Mouse (Mus musculus): Measurements from ENCODE around the gene Asic2.

Gene Asic2

DNA sequence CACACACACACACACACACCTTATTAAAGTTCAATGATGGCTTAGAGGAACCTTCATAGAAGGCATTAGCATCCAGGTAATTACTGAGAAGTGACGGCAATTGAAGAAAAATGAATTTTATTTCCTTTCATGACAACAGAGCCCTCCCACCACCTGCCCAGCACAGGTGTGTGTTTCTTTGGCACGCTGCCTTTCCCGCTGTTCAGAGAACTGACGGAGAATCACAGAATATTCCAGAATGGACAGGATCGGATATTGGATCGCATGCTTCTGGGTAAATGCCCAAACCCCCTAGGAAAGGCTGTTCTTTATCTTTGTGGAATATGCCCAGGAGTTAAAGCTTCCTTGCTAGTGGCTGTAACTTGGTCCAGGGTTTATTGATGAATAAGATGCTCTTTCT, 954.8 kb downstream of the Asic2 start:
- no peak for DNase-seq (ENCODE audit: low read depth, low spot score)

DNA sequence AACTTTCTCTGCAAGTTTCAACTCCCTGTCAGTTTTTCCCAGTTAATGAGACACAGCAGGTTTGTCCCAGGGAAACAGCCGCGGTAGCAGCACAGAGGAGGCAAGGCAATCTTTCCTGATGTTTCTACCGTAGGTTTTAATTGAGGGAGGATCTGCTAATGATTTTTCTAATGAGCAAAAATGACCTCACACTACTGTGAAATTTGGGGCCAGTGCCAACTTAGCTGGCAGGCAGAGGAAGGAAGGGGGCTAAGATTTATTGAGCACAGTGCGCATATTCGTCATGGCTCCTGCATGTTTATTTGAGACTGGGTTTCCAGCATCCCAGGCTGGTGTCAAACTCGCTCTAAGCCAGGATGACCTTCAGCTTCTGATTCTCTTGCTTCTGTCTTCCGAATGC, 957.5 kb downstream of the Asic2 start:
- no peak for DNase-seq (ENCODE audit: low read depth, low spot score)

DNA sequence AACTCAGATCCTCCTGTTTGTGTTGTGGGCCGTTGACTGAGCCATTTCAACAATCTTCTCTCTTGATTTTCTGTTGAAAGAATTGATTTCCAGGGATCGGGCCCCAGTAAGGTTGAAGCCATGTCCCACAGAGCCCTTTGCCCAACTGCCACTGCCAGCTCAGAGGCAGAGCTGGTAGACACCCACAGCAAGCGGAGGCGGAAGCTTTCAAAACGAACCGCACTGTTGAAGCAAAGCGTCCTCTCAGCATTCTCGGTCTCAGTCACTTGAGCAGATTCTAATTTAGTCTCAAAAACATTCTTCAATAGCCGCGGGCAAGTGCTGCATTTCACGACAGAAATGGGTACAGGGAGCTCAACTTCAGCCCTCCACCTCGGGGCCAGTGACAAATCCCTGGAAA, 958.9 kb downstream of the Asic2 start:
- DNase-seq (ENCODE audit: low read depth, low spot score) = no peak

DNA sequence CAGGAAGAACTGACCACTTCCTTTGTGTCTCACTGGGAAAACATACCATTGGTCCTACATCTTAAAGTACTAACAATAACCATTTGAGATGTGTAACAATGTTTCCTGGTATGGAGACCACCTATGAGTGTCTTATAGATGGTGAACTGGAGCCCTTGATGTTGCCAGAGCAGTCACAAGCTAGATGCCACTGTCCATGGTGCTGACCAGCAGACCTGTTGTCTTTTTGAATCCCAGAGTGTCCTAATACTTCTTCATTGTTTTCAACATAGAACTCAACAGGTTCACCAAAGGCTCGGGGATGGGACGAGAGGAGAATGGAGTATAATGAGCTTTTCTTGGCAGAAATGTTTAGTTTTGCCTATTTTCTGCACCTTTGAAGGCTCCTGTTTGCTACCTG, 962.4 kb downstream of the Asic2 start:
- DNase-seq (ENCODE audit: low read depth, low spot score) = peak; percentile 34

DNA sequence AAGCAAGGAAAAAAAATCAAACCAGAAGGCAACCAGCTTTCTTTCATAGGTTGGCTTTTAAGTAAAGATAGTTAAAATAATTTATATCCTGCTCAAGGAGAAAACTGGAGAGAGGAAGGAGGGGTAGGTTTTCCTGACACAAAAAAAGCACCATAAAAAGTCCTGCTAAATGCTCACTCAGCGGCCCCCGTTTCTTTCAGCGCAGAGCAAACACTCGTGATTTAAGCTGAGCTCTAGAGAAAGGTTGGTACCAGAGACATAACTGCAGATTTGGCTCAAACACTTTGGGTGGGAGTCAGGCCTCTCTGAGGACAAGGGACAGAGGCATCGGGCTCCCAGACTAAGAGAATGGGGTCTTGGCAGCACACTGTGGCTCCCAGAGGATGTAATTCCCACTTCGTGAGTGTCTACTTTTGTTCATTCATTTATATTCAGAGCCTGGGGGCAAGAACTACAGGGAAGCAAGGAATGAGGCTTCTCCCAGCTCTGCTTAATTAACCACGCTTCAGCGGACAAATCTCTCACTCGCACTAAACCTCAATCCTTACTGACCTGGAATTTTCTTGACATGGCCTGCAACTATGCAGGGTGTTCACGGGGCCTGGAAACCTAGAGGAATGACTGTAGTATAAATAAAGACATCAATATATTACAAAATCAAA, 965.4 kb downstream of the Asic2 start:
- no peak for DNase-seq (ENCODE audit: low read depth, low spot score)

DNA sequence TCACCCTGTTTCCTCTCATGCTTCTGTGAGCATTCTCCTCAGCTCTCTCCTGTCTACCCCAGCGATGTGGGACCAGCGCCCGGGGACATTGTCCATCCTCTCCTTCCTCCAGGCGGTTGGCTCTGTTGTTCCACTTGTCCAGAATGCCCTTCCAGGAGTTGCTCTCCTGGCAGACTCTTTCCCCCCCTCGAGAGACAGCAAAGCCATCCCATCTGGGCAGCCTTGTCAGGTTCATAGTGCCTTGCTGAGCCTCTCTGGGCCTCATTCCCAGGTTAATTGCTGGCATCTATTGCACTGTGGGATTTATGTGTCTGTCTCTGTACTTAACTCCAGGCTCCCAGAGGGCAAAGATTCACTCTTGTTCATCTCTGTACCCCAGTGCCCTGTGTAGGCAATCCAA, 972.6 kb downstream of the Asic2 start:
- DNase-seq (ENCODE audit: low read depth, low spot score) = no peak

DNA sequence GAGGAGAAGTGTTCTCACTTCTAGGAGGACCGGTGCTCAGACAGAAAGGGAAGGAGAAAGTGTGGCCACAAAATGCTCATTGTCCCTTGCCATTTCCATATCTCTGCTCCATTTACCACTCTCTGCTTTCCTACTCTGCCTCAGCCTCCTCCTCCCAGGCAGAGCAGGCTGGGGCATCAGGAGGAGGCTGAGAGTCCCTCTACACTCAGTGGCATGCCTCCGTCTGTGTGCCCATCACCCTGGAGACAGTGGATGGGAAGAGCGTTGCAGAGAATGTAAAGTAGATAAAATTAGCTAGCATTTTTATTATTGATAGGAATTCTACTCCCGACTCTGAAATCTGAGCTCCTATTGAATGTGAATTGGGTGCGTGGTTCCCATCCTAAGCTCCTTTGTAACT, 984.7 kb downstream of the Asic2 start:
- no peak for DNase-seq (ENCODE audit: low read depth, low spot score)

DNA sequence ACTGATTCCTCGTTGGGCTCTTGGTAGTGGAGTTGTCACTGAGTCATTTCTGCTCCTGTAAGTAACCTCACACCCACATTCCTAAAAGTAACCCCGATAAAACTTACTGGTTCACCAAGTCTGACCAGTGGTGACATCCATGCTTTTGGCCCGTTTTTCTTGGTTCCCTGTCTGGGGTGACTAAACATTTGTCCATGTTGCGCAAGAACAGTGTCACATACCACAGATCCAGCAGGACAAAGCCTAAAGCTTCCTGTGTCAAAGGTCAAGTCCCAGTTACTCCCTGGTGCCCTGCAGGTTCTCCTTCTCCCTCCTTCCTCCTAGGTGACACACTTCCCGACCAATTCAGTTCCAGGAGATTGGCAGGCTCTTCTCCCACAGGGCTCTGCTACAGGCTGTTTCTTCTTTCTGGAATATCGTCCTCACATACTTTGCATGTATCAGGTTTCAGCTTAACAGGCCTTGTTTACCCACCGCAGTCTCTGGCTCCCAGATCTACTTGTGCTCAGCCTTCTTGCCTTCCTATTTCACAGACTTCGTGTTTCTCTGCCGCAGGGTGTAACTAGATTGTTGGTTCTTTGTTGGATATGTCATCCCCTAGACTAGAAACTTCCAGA, 991.9 kb downstream of the Asic2 start:
- DNase-seq (ENCODE audit: low read depth, low spot score) = no peak

DNA sequence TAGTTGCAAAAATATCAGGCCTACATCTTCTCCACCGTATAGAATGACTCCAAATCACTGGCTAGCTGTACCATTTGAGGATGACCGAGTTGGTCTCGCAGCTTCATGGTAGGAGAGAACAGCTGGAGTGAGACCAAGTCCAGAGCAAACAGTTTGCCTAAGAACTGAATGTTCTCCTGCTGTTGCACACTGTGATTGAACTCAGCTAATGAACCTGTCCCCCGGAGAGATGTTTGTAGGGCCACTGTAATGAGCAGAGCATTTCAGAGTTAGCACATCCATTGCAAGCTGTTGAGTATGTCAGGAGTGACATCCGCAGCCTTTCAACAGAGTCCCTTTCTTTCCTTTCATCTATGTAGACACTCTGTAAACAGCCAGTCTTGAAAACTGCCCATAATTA, 993.6 kb downstream of the Asic2 start:
- DNase-seq (ENCODE audit: low read depth, low spot score) = no peak

DNA sequence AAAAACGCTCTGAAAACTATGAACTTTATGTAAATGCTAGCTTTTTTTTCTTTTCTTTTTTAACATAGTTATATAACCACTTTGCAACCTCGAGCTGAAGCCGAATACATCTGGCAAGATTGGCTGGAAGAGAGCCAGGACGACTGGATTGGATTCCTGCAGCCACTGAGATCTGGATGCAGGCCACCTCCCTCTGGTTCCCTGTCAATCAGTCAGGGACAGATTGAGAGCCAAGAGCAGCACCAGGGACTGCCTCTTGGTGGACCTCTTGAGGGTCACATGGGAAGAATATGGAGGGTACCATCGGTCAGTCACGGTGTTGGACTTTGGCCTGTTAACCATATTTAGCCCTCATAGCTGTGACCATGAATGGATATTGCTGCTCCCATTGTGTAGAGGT, 994.3 kb downstream of the Asic2 start:
- no peak for DNase-seq (ENCODE audit: low read depth, low spot score)

DNA sequence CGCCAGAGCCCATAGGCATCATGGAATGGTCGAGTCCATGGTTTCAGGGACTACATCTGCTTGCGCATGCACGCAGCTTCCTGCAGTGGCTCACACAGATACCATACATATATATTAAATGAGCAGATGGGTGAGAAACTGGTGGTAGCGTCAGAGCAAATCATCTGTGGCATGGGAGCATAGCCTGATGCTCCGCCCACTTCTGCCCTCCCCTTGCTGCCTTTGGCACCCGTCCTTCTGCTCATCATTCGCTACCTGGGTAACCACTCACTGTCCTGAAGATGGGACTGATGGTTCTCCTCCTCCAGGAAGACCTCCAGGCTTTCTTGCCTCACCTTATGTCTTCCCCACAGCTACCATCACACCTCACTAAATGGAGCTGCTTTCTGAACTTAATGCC, 995.0 kb downstream of the Asic2 start:
- DNase-seq (ENCODE audit: low read depth, low spot score) = no peak

DNA sequence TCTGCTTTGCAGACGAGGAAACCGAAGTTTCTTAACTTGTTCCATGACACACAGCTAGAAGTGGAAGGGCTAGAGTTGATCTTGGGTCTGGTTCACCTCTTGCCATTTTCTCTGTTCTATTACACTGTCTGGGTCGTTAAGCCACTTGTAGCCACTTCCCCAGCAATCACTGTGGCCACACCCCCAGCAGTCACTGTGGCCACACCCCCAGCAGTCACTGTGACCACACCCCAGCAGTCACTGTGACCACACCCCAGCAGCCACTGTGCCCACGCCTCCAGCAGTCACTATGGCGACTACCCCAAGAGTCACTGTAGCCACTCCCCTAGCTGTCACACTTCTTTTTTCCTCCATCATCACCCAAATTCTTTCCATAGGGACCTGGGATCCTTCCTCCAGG, 1000.7 kb downstream of the Asic2 start:
- peak; percentile 58 for DNase-seq (ENCODE audit: low read depth, low spot score)

DNA sequence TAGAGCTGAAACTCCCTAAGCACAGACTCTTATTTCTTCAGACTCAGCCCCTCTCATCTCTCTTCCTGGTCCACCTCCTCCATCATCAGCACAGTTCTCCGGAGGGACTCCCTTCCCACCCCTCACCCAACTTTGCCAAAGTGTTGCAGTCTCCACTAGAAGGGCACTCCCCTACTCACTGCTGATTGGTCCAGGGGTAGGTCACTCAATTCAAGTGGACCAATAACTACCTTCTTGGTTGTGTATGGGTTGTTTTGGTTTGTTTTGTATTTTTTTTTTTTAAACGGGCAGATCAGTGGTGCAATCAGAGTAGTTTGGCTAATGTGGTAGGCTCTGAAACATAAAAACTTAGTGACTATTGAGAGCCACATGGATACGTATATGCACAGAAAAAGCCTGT, 1002.2 kb downstream of the Asic2 start:
- peak; percentile 13 for DNase-seq (ENCODE audit: low read depth, low spot score)

DNA sequence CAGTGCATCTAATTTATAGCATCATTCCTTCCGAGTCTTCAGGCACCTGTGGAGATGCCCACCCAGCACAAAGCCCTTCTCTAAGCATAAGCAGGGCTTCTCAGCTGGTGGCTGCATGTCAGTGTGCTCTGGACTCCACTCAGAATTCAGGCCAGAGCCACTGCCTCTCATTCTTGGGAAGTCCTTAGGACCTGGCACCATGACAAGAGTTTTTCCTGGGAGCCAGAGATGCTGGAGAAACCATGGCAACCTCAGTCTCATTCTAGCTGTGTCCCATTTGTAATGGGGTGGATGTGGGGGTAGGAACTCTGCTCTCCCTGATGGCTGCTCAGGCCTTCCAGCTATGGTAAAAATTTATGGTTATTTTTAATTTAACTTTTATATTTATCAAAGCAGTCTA, 1006.9 kb downstream of the Asic2 start:
- DNase-seq (ENCODE audit: low read depth, low spot score) = no peak

DNA sequence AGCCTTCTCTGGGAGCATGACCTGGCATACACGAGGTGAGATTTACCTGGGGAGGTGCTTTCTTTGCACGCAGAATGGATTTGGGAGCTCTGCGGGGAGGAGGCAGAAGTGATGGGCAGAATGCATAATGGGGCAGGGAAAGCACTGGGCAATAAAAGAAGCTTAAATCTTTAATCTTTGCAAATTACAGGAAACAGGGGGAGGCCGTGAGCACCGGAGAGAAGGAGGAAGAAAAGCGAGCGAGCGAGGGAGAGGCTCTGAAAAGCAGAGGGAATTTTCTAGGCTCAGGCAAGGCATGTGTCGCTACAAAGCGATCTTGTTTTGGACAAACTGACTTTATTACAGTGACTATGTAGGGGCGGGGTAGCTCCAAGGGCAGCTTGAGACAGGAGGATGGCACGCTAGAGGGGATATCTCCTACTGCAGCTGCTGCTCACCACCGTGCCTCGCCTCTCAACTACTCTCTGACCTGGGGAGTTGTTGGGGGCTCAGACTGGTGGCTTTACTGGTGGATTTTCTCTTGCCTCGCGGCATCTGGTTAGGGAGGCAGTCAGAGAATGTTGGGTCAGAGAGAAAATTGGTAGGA, 1010.1 kb downstream of the Asic2 start:
- no peak for DNase-seq (ENCODE audit: low read depth, low spot score)

DNA sequence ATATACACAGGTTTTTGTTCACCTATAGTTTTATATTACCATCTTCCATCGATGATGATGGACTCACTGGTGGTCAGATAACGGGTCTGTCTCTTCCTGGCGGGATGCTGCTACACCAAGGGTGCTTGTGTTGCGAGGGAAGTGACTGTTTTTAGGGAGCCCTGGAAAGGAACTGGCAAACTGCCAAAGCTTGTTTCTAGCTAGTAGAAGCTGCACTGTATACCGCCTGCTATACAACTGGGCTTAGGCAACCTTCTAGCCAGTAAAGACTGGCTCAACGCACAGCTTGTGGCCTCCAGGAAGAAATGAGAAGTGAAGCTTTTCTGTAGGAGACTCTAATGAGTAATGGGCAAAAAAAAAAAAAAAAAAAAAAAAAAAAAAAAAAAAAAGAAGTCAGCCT, 1012.3 kb downstream of the Asic2 start:
- DNase-seq (ENCODE audit: low read depth, low spot score) = no peak

DNA sequence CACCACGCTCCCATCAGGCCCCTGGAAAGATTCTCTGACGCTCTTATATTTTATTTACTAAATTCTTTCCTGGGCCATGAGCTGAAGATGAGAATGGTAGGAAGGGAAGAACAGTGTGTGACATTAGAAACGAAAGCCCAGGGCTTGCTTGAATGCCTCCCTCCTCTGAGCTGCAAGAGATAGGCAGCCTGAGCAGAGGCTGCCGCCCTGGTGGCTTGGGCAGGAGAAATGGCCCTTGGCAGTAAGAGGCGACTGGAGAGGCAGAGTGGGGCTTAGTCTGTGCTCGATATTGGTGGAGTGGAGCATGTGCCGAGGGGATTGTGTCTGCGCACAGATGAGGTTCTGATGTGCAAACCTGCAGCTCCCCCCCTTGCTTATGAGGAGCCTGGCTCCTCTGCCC, 1014.1 kb downstream of the Asic2 start:
- DNase-seq (ENCODE audit: low read depth, low spot score) = no peak

DNA sequence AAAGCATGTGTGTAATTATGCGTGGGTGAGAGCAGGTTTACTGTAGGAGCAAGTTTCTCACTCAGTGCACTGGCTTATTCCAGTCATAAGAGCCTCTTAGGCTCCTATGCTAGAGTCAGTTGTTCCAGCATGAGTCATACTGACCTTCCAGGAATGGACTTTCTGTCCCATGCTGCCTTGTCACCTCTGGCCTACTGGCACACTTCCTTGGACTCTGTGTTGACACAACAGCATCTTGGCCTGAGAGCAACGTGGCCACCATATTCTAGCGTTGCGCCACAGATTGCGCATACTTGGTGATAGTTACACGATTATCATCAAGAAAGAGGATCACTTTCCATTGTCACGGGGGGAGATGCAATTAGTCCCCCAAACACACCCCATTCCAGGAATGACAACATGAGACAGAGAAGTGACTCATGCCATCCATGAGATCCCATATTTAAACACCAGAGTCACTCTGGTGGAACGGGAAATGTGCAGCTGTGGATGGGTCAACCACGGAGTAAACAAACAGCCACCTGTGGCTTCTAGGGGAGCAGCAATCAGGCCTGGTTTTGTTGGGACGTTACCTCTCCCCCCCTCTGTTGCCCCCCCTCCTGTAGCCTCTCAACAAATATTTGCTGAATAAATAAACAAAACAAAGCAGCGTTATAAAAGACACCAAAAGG, 1019.1 kb downstream of the Asic2 start:
- no peak for DNase-seq (ENCODE audit: low read depth, low spot score)

DNA sequence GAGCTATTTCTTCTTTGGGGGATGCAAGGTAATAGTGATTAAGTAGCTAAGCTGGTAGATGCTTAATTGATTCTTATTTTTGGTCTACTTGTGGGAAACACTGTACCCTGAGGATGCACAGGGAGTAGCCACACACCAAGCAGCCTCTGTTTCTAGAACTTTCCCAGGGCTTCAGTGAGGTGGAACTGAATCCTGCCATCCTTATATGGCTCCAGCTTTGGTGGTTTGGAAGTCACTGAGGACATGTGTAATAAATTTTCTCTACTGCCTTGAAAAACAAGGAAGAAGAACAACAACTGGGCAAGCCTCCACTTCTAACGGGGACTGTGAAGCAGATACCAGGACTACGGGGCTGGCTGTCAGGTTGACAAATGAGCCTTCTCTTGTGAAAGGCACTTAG, 1020.2 kb downstream of the Asic2 start:
- DNase-seq (ENCODE audit: low read depth, low spot score) = no peak

DNA sequence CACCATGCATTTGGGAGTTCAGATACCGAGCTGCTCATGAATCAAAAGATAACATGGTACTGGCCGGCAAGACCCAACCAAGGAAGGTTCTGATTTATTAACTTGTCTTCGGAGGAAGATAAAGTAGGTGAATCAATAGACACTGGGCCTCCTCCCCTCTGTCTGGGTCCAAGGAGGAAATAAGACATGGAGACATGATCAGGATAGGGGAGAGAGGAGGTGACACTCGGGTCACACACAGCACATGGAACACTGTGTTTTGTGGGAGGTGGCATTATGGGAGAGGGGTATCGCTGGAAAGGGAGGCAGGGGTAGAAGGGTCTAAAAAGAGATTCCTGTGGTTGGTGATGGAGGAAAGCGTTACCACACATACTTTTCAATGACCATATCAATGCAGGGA, 1022.1 kb downstream of the Asic2 start:
- DNase-seq (ENCODE audit: low read depth, low spot score) = no peak

DNA sequence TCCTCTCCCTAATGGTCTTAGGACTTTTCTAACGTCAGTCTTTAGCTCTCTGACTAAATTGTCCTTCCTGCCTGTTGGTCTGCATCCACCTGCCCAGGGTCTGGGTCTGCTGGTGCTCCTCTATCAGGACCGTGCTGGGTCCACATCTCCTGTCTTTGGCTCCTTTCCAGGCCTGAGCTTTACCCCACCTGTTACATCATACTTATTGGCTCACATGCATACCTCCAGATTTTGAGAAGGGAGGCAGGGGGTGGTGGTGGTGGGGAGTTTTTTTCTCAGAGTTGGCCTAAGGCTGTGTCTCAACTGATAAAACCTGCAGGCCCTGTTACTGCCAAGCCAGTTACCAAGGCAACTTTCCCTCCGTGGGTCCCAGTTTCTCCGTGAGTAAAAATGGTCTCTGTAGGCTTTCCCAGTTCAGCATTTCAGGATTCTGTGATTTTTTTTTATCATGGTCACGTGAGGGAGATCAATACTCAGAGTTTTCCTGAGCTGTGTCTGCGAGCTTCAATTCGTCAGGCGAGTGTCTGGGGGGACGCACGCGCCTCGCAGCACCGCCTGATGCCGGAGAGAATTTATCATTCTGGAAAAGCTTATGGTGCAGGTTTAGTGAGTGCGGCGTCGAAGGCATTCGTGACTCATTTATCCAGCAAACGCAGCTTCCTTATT, 1044.8 kb downstream of the Asic2 start:
- no peak for DNase-seq (ENCODE audit: low read depth, low spot score)

DNA sequence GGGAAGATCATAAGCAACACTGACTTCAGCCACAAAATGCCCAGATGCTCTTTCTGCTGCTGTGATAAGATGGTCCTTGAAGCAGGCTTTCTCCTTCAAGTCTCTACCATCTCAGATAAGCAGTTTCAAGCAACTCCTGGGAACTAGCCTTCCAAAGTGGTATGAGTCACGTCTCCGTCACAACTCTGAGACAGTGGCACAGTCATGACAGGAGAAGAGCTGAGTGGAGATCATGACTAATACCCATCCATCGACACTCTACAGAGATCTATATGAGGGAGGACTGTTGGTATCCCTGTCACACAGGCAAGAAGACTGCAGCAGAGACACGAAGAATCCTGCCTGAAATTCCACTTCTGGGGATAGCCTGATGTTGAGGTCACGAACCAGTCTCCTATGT, 1049.9 kb downstream of the Asic2 start:
- DNase-seq (ENCODE audit: low read depth, low spot score) = no peak
